Mouse (Mus musculus) bone marrow, adult 2 months (tissue): ENCODE measurements around the gene A1cf.

Experiments used
- CTCF ChIP-seq: fragments of 200-500 bp; IDR thresholded peaks from 2 replicates; pipeline ENCODE4 v1.5.1; 2011; ENCODE audit warnings: low read length, control low read depth; ENCODE audit not compliant: control insufficient read depth, insufficient read depth
- POLR2A ChIP-seq: fragments of 200-500 bp; IDR thresholded peaks from 2 replicates; pipeline ENCODE4 v1.6.1; 2011; ENCODE audit warnings: low read depth, mild to moderate bottlenecking, control low read depth, low read length, borderline replicate concordance; ENCODE audit not compliant: control insufficient read depth

GRCm38 (mm10) chr19:31956359-31956758, 87.8 kb downstream of the A1cf start:
- TF ChIP-seq POLR2A, result no peak
- TF ChIP-seq CTCF, result no peak
